Mouse (Mus musculus): ENCODE data around the gene Prrc2b. TPM values are rescaled to one million over a fixed set of nuclear protein-coding genes. Genes with fewer than 3 reads are reported as not detected.

Prrc2b gene
- polyA plus RNA-seq (2015; fragmentation: Nextera tagmentation; extraction: Ambion mirVana), result 16.3 and 19.1 TPM in 2 replicates

DNA sequence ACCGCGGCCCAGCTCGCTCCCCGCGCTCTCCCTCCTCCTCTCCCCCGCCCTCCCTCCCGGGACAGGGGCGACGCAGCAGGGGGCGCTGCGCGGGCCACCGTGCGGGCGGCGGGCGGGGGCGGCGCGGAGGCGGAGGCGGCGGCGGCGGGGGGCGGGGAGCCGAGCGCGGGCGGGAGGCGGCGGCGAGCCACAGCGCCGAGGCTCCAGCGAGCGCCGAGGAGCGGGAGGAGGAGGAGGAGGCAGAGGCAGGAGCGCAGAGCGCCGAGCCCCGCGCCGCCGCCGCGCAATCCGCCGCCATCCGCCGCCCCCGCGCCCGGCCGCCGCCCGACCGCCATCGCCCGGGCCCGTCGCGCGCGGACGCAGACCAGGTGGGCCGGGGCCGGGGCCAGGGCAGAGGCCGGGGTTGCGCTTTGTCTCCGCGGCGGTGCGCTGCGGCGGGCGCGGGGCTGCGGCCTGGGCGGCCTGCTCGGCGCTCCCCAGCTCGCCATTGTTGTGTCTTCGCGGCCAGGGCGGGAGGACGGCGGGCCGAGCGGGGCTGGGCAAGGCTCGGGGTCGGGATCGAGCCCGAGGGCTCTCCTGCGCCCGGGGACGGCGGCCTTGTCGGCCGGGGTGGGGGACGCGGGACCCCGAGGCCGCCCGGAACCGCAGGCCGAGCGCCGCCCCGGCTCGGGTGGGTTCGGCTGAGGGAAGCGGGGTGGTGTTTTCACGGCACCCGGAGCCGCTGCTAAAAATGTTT, at the start of gene Prrc2b:
TSS of gene Prrc2b (plus strand) at position 159 of the 736 bp plus-strand sequence.

DNA sequence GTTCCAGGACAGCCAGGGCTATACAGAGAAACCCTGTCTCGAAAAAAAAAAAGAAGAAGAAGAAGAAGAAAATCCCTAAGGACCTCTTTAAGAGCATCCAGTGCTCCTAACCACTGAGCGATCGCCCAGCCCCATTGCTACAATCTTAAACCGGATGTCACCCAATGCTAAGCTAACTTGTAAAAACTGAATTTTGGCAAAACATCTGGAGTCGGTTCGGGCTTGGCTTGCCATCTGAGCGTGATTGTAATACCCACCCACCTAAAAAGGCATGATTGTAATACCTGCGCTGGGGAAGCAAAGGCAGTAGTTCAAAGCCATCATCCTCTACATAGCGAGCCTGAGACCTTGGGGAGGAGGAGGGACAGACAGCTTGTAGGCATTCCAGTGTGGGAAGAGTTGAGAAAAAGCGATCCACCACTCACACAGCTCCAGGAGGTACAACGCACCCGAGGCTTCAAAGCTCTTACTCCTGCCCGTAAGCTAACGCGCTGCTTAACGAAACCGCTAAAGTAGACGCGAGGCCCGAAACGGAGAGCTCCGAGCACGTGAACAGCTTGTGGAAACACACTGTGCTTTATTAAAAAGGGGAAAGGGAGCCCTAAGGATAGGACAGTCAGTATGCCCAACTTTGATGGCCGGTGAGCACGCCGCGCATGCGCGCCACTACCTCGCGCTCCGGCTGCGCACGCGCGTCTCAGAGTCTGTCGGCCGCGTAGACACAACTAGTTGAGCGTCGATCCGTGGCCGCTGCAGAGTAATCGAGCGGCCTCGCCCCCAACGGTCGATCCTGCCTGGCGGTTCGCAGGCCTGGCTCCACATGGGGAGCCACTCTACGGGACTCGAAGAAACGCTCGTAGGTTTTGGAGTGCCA, 85.2 kb downstream of the Prrc2b start, which contains the start of gene Pomt1:
TSS of gene Pomt1 (plus strand) at position 705 of the 874 bp plus-strand sequence.

DNA sequence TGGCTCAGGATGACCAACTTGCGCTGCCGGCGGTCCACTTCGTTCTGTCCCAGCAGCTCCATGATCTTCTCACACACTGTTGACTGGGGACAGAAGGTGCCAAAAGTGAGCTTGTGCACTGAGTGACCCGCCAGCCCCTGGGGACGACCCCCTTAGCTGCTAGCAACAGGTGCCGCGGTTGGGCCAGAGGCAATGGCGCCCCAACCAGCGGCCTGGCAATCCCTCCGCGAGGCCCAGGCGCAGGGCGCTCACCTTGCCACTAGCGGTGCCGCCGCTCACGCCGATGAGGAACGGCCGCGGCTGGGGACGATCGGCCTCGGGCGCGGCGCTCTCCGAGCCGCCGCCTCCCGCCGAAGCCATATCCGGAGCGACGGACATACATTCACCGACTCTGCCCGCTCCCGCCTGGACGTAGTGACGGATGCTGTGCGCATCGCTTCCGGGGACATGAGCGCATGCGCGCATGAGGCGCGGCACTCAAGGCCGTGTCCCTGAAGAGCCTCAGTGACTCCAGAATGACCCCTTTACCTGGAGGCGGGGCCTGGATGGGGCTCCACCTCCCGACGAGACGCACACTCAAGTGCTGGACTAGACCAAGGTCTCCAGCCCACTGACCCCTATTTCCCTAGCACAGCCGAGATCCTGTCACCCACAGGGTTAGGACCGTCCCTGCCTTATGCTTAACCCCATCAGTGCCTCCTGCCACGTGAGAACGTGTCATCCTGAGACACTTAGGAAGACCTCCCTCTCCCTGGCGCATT, 109.0 kb downstream of the Prrc2b start, which contains the start of gene Uck1:
TSS of gene Uck1 (minus strand) at position 503 of the 761 bp plus-strand sequence.

Other genes with a start within 250 kb of the Prrc2b start
- gene Aif1l, start 200.9 kb upstream of the Prrc2b start, polyA plus RNA-seq (2015; fragmentation: Nextera tagmentation; extraction: Ambion mirVana), result 1.6 and 2.7 TPM in 2 replicates
- gene Nup214, start 176.6 kb upstream of the Prrc2b start, polyA plus RNA-seq (2015; fragmentation: Nextera tagmentation; extraction: Ambion mirVana), result 74.7 and 75.1 TPM in 2 replicates
- 9.4 and 9.9 TPM in 2 replicates for gene Fam78a, start 66.2 kb upstream of the Prrc2b start, polyA plus RNA-seq (2015; fragmentation: Nextera tagmentation; extraction: Ambion mirVana)
- 1.0 and 1.6 TPM in 2 replicates for gene Plpp7, start 55.6 kb upstream of the Prrc2b start, polyA plus RNA-seq (2015; fragmentation: Nextera tagmentation; extraction: Ambion mirVana)
- gene Pomt1, start 85.5 kb downstream of the Prrc2b start, polyA plus RNA-seq (2015; fragmentation: Nextera tagmentation; extraction: Ambion mirVana), result 11.6 and 13.3 TPM in 2 replicates
- gene Uck1, start 109.1 kb downstream of the Prrc2b start, polyA plus RNA-seq (2015; fragmentation: Nextera tagmentation; extraction: Ambion mirVana), result 31.9 and 32.8 TPM in 2 replicates
- gene Golga2, start 136.3 kb downstream of the Prrc2b start, polyA plus RNA-seq (2015; fragmentation: Nextera tagmentation; extraction: Ambion mirVana), result 9.8 and 13.2 TPM in 2 replicates
- 268 and 276 TPM in 2 replicates for gene Swi5, start 137.0 kb downstream of the Prrc2b start, polyA plus RNA-seq (2015; fragmentation: Nextera tagmentation; extraction: Ambion mirVana)
- gene Ciz1, start 201.2 kb downstream of the Prrc2b start, polyA plus RNA-seq (2015; fragmentation: Nextera tagmentation; extraction: Ambion mirVana), result 20.5 and 25.2 TPM in 2 replicates
- gene Dnm1, start 202.3 kb downstream of the Prrc2b start, polyA plus RNA-seq (2015; fragmentation: Nextera tagmentation; extraction: Ambion mirVana), result 2.0 and 3.8 TPM in 2 replicates
- gene 1110008P14Rik, start 230.9 kb downstream of the Prrc2b start, polyA plus RNA-seq (2015; fragmentation: Nextera tagmentation; extraction: Ambion mirVana), result 45.8 and 48.6 TPM in 2 replicates
- 401 and 613 TPM in 2 replicates for gene Lcn2, start 237.2 kb downstream of the Prrc2b start, polyA plus RNA-seq (2015; fragmentation: Nextera tagmentation; extraction: Ambion mirVana)
- 13.7 and 14.0 TPM in 2 replicates for gene Ptges2, start 244.8 kb downstream of the Prrc2b start, polyA plus RNA-seq (2015; fragmentation: Nextera tagmentation; extraction: Ambion mirVana)

All from spleen, postnatal 0 days (tissue).